Mouse (Mus musculus) stomach, embryonic 15.5 days (tissue): ENCODE results near the gene Nmnat2. TPM values are rescaled to one million over a fixed set of nuclear protein-coding genes. Genes with fewer than 3 reads are reported as not detected.

ENCODE experiments used
- polyA plus RNA-seq: library from polyadenylated mRNA; unstranded; fragments of >200 nt; fragmentation: Nextera tagmentation; extraction: Ambion mirVana; gene quantifications from 2 replicates; pipeline ENCODE4 v1.2.1, GENCODE M21; 2015

Nmnat2 gene
- polyA plus RNA-seq, 1 experiment from 2014 or later: 2.4 TPM

Other genes with a start within 250 kb of the Nmnat2 start
- gene Apobec4, start 204.4 kb upstream of the Nmnat2 start, polyA plus RNA-seq: 0.08 TPM in 1 of 2 replicates, not detected in the other
- 41.5 and 41.7 TPM in 2 replicates for gene Rgl1, start 188.6 kb upstream of the Nmnat2 start, polyA plus RNA-seq
- 326 and 330 TPM in 2 replicates for gene Arpc5, start 188.5 kb upstream of the Nmnat2 start, polyA plus RNA-seq
- 6.1 and 7.0 TPM in 2 replicates for gene Ncf2, start 154.8 kb upstream of the Nmnat2 start, polyA plus RNA-seq
- 22.8 and 27.5 TPM in 2 replicates for gene Smg7, start 52.3 kb upstream of the Nmnat2 start, polyA plus RNA-seq
- 12.9 and 13.4 TPM in 2 replicates for gene Lamc2, start 231.5 kb downstream of the Nmnat2 start, polyA plus RNA-seq